Mouse (Mus musculus) heart, adult 11 months (tissue): Measurements from ENCODE around the gene Olfr765.
"Not testable (repeated sequence)": the region's sequence is repeated elsewhere in the genome, so short reads cannot be mapped to it uniquely, and the experiment has no call there.

ENCODE experiments used
- DNase-seq: peaks from one replicate; pipeline ENCODE4 v3.0.0; 2022

The Olfr765 gene

GRCm38 (mm10) chr10:129049898-129050297 lies at the start of gene Olfr765:
Gene Olfr765 (minus strand): TSS chr10:129049998.
- not testable (repeated sequence) for DNase-seq

- DNase-seq = no peak
Measured at GRCm38 (mm10) chr10:129099275-129099674, 49.5 kb upstream of the Olfr765 start, which contains the start of gene Olfr768. Gene Olfr768 (minus strand): TSS chr10:129099375.

- not testable (repeated sequence) for DNase-seq
Measured at GRCm38 (mm10) chr10:129082810-129083209, 33.0 kb upstream of the Olfr765 start, which contains the start of gene Olfr767. Gene Olfr767 (minus strand): TSS chr10:129082910.

GRCm38 (mm10) chr10:129068877-129069276 lies 19.1 kb upstream of the Olfr765 start, which contains the start of gene Olfr766-ps1:
Gene Olfr766-ps1 (minus strand): TSS chr10:129068977.
- no peak for DNase-seq

- peak; percentile 43 for DNase-seq
Measured at GRCm38 (mm10) chr10:129039796-129040195, 10.0 kb downstream of the Olfr765 start, which contains the start of gene Olfr764-ps1. Gene Olfr764-ps1 (minus strand): TSS chr10:129039896.

- DNase-seq = no peak
Measured at GRCm38 (mm10) chr10:129028343-129028742, 21.5 kb downstream of the Olfr765 start.

GRCm38 (mm10) chr10:129026018-129026662 lies 23.7 kb downstream of the Olfr765 start:
- no peak for DNase-seq

- no peak for DNase-seq
Measured at GRCm38 (mm10) chr10:129023319-129023718, 26.5 kb downstream of the Olfr765 start.

GRCm38 (mm10) chr10:129014477-129014876 lies 35.3 kb downstream of the Olfr765 start:
- DNase-seq = no peak

- DNase-seq = not testable (repeated sequence)
Measured at GRCm38 (mm10) chr10:129011511-129011910, 38.3 kb downstream of the Olfr765 start.

- DNase-seq = peak; percentile 51
Measured at GRCm38 (mm10) chr10:129010288-129010841, 39.4 kb downstream of the Olfr765 start, which contains the start of gene Olfr763. Gene Olfr763 (plus strand): TSS chr10:129010791.

- peak; percentile 66 for DNase-seq
Measured at GRCm38 (mm10) chr10:129004032-129004920, 45.5 kb downstream of the Olfr765 start.

GRCm38 (mm10) chr10:128996523-128997040 lies 53.2 kb downstream of the Olfr765 start:
- DNase-seq = peak; percentile 63

- peak; percentile 70 for DNase-seq
Measured at GRCm38 (mm10) chr10:128995796-128996195, 54.0 kb downstream of the Olfr765 start.
